Mouse (Mus musculus): ENCODE data around the gene Cers6.
A peak's percentile ranks its signal among the peaks of the same experiment; 100 is the strongest.

DNA sequence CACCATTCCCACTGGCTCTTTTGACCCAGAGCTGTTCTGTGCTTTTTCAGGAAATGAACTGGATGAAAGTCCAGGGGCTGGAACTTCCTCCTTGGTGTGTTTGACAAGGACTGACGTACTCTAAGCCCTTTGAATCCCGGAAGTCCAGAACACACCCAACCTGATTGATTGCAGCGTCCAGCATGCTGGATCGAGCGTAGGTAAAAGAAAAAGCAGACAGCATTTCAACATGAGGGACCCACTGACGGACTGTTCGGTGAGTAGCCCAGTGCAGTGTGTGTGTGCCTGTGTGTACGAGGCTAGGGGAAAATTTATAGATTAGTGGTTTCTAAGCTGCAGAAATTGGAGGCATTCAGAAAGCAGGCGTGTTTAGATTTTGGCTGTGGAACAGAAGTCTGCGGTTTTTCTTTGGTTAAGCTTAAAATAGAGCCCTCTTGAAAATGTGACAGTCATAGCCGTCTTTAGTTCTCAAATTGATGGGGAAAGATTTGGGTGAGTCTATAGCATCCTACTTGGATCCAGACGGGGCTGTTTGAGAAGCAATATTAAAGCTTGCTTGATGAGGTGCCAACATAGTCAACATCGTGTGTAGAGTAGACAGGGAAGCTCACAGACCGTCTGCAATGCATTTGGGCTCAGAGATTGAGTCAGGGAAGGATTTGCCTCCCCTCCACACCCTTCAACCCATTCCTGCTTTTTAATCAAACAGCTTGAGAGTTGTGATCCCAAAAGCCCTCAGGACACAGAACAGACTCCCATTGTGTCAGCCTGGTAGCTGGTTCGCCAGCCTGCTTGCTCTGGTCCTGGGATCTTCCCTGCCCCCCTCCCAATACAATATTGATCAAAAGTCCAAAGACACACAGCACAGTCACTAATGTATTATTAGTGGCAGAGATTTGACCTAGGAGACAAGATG lies 274.7 kb downstream of the Cers6 start, which contains the start of gene Nostrin:
- TF ChIP-seq CTCF (IDR thresholded peaks at IDR 0.05; ENCODE audit: low read depth) (no peak), EP300 (IDR thresholded peaks at IDR 0.05; ENCODE audit: low read depth) (0 out of 2 replicates have a peak, but pooled peaks have one; percentile 29)
